Mouse (Mus musculus) MEL (cell line): ENCODE measurements around the gene Bdkrb2. TPM values are rescaled to one million over a fixed set of nuclear protein-coding genes. Genes with fewer than 3 reads are reported as not detected.

ENCODE experiments used
- DNase-seq: peaks from one replicate; pipeline ENCODE4 v3.0.0; 2011; ENCODE audit warnings: low read depth, low spot score
- H3K27ac ChIP-seq: 2 replicates; pipeline ENCODE4 v1.5.1; 2012; ENCODE audit warnings: low read depth, mild to moderate bottlenecking, control low read depth, low read length, moderate library complexity; ENCODE audit not compliant: control insufficient read depth
- H3K27me3 ChIP-seq, 2 experiments: fragments of 150-350 bp in 1 of 2; sonication (generic) in 1 of 2; 2 replicates each; pipeline ENCODE4 v1.6.1; 2012; ENCODE audit warnings: low read length in 2 of 2, mild to moderate bottlenecking in 2 of 2, improper control_type of control experiment in 1 of 2, moderate library complexity in 1 of 2; ENCODE audit not compliant: insufficient read depth in 2 of 2, control insufficient read depth in 1 of 2
- H3K36me3 ChIP-seq, 2 experiments: 2 replicates each; pipeline ENCODE4 v1.6.1; 2012 to 2014; ENCODE audit warnings: low read length in 2 of 2, improper control_type of control experiment in 1 of 2, inconsistent platforms in 1 of 2, mild to moderate bottlenecking in 1 of 2; ENCODE audit not compliant: insufficient read depth in 2 of 2, control insufficient read depth in 1 of 2
- H3K4me1 ChIP-seq, 2 experiments: fragments of 150-350 bp in 1 of 2; sonication (generic) in 1 of 2; 2 replicates each; pipeline ENCODE4 v1.6.1; 2012; ENCODE audit warnings: low read length in 2 of 2, improper control_type of control experiment in 1 of 2, mild to moderate bottlenecking in 1 of 2; ENCODE audit not compliant: insufficient read depth in 2 of 2, control insufficient read depth in 1 of 2
- H3K4me3 ChIP-seq, 2 experiments: fragments of 150-350 bp in 1 of 2; sonication (generic) in 1 of 2; 2 replicates each; pipeline ENCODE4 v1.5.1; 2012; ENCODE audit warnings: low read depth in 2 of 2, low read length in 2 of 2, mild to moderate bottlenecking in 2 of 2, moderate library complexity in 2 of 2, control low read depth in 1 of 2, improper control_type of control experiment in 1 of 2; ENCODE audit not compliant: control insufficient read depth in 1 of 2, insufficient read depth in 1 of 2
- H3K79me2 ChIP-seq: 2 replicates; pipeline ENCODE4 v1.6.1; 2012; ENCODE audit warnings: mild to moderate bottlenecking, low read length, moderate library complexity; ENCODE audit not compliant: control insufficient read depth, poor library complexity, insufficient read depth
- H3K9ac ChIP-seq: 2 replicates; pipeline ENCODE4 v1.6.1; 2012; ENCODE audit warnings: low read depth, mild to moderate bottlenecking, control low read depth, low read length, moderate library complexity; ENCODE audit not compliant: control insufficient read depth, poor library complexity, severe bottlenecking
- H3K9me3 ChIP-seq: fragments of 150-350 bp; sonication (generic); replicated peaks from 2 replicates; pipeline ENCODE4 v1.6.1; 2012; ENCODE audit warnings: mild to moderate bottlenecking, low read length, improper control_type of control experiment, moderate library complexity; ENCODE audit not compliant: insufficient read depth
- CHD1 ChIP-seq: IDR thresholded peaks from 2 replicates; pipeline ENCODE4 v1.6.1; 2012; ENCODE audit warnings: low read depth, mild to moderate bottlenecking, inconsistent platforms, low read length, improper control_type of control experiment
- CTCF ChIP-seq, 3 experiments: IDR thresholded peaks in 2 of 3; conservative IDR thresholded peaks in 1 of 3; 2 replicates each; pipeline ENCODE4 v1.5.1; 2011 to 2012; ENCODE audit warnings: low read length in 3 of 3, low read depth in 2 of 3, mild to moderate bottlenecking in 2 of 3, improper control_type of control experiment in 1 of 3, inconsistent platforms in 1 of 3, mixed read lengths in 1 of 3, moderate library complexity in 1 of 3; ENCODE audit not compliant: control insufficient read depth in 1 of 3, insufficient read depth in 1 of 3, poor library complexity in 1 of 3, severe bottlenecking in 1 of 3
- E2F4 ChIP-seq: IDR thresholded peaks from 2 replicates; pipeline ENCODE4 v1.6.1; 2011; ENCODE audit warnings: low read depth, low read length, improper control_type of control experiment, borderline replicate concordance
- ELF1 ChIP-seq: IDR thresholded peaks from 2 replicates; pipeline ENCODE4 v1.6.1; 2014; ENCODE audit warnings: low read depth, mild to moderate bottlenecking, inconsistent platforms, low read length, improper control_type of control experiment, moderate library complexity
- KAT2A ChIP-seq: conservative IDR thresholded peaks from 2 replicates; pipeline ENCODE4 v1.6.1; 2012; ENCODE audit warnings: low read depth, low read length, improper control_type of control experiment, inconsistent platforms
- MAZ ChIP-seq: IDR thresholded peaks from 2 replicates; pipeline ENCODE4 v1.6.1; 2012; ENCODE audit warnings: low read depth, mild to moderate bottlenecking, inconsistent platforms, low read length, improper control_type of control experiment
- MEF2A ChIP-seq: IDR thresholded peaks from 2 replicates; pipeline ENCODE4 v1.6.1; 2014; ENCODE audit warnings: low read depth, mild to moderate bottlenecking, inconsistent platforms, low read length, improper control_type of control experiment; ENCODE audit not compliant: poor library complexity, insufficient replicate concordance, severe bottlenecking; ENCODE audit errors: extremely low read depth
- MYC ChIP-seq: IDR thresholded peaks from 2 replicates; pipeline ENCODE4 v1.6.1; 2011; ENCODE audit warnings: low read depth, mild to moderate bottlenecking, low read length, improper control_type of control experiment, moderate library complexity
- NELFE ChIP-seq: IDR thresholded peaks from 2 replicates; pipeline ENCODE4 v1.6.1; 2011; ENCODE audit warnings: low read depth, low read length, improper control_type of control experiment
- NRF1 ChIP-seq: IDR thresholded peaks from 2 replicates; pipeline ENCODE4 v1.6.1; 2014; ENCODE audit warnings: low read depth, mild to moderate bottlenecking, inconsistent platforms, low read length, improper control_type of control experiment, moderate library complexity; ENCODE audit not compliant: poor library complexity, insufficient read depth, severe bottlenecking
- POLR2A ChIP-seq, 2 experiments: IDR thresholded peaks; 2 replicates each; pipeline ENCODE4 v1.6.1; 2011 to 2012; ENCODE audit warnings: low read length in 2 of 2, mild to moderate bottlenecking in 2 of 2, control low read depth in 1 of 2, improper control_type of control experiment in 1 of 2, low read depth in 1 of 2, moderate library complexity in 1 of 2; ENCODE audit not compliant: control insufficient read depth in 1 of 2, insufficient read depth in 1 of 2, poor library complexity in 1 of 2
- POLR2AphosphoS2 ChIP-seq: IDR thresholded peaks from 2 replicates; pipeline ENCODE4 v1.6.1; 2011; ENCODE audit warnings: low read length, improper control_type of control experiment
- RAD21 ChIP-seq: IDR thresholded peaks from 2 replicates; pipeline ENCODE4 v1.6.1; 2011; ENCODE audit warnings: mild to moderate bottlenecking, low read depth, low read length, improper control_type of control experiment
- SMC3 ChIP-seq: IDR thresholded peaks from 2 replicates; pipeline ENCODE4 v1.6.1; 2011; ENCODE audit warnings: low read depth, low read length, improper control_type of control experiment
- TAL1 ChIP-seq: IDR thresholded peaks from 2 replicates; pipeline ENCODE4 v1.6.1; 2012; ENCODE audit warnings: mild to moderate bottlenecking, inconsistent platforms, low read length, moderate library complexity, mixed read lengths
- TCF12 ChIP-seq: IDR thresholded peaks from 2 replicates; pipeline ENCODE4 v1.6.1; 2014; ENCODE audit warnings: low read depth, mild to moderate bottlenecking, inconsistent platforms, low read length, improper control_type of control experiment, moderate library complexity
- UBTF ChIP-seq: IDR thresholded peaks from 2 replicates; pipeline ENCODE4 v1.6.1; 2012; ENCODE audit warnings: low read depth, mild to moderate bottlenecking, inconsistent platforms, low read length, improper control_type of control experiment, moderate library complexity, borderline replicate concordance; ENCODE audit not compliant: insufficient read depth
- ZC3H11A ChIP-seq: IDR thresholded peaks from 2 replicates; pipeline ENCODE4 v1.6.1; 2012; ENCODE audit warnings: low read depth, mild to moderate bottlenecking, inconsistent platforms, low read length, improper control_type of control experiment
- ZKSCAN1 ChIP-seq: IDR thresholded peaks from 2 replicates; pipeline ENCODE4 v1.6.1; 2012; ENCODE audit warnings: low read depth, mild to moderate bottlenecking, inconsistent platforms, low read length, improper control_type of control experiment, moderate library complexity
- ZMIZ1 ChIP-seq: IDR thresholded peaks from 2 replicates; pipeline ENCODE4 v1.6.1; 2012; ENCODE audit warnings: low read depth, mild to moderate bottlenecking, inconsistent platforms, low read length, improper control_type of control experiment, moderate library complexity
- polyA plus RNA-seq, 2 experiments: library from polyadenylated mRNA; stranded (reverse) in 1 of 2; unstranded in 1 of 2; fragments of >175 nt in 1 of 2; fragments of >200 nt in 1 of 2; gene quantifications; 2 replicates each; pipeline versions ENCODE4 v1.2.1 to v1.2.4; 2012; ENCODE audit warnings: low replicate concordance in 2 of 2, low read depth in 1 of 2; ENCODE audit not compliant: insufficient read length in 2 of 2, insufficient read depth in 1 of 2, missing spikeins in 1 of 2
- total RNA-seq: library from RNA; depleted of rRNA; stranded (reverse); fragments of 300-350 nt; gene quantifications from 2 replicates; pipeline ENCODE4 v1.2.3, GENCODE M21; 2012

The Bdkrb2 gene
- total and polyA plus RNA-seq, 3 experiments = not detected

DNA sequence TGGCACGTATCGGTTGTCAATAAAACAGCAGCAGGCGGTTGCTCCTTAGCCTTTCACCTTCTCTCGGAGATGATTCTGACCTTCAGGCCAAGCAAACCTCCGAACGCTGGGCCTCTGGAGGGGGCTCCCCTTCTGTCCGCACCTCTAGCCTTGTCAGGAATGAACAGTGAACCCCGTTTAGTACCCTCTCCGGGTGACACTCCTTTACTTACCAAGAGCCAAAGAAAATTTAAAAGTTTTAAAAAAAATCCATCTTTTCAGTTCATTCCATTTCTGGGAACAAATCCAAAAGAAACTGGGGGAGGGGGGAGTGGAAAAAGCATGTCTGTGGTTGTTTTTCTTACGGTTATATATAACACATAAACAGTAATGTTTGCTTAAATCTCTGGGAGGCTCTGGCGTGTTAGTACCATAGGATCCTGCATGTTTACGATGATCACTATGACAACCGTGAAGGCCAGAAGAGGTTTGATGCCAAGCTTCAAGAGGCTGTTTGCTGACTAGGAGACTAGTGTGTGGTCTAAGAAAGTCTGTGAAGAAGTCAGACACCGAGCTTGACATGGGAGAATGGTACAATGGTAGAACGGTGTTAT lies 41.8 kb upstream of the Bdkrb2 start:
- Histone ChIP-seq H3K27ac (no peak overlapping the region), H3K4me1 (no peaks in the 10 kb centered on the region), H3K79me2 (no peaks in the 10 kb centered on the region), H3K9me3 (no peaks in the 10 kb centered on the region), H3K36me3 (no peaks in the 10 kb centered on the region), H3K27me3 (no peaks in the 10 kb centered on the region), H3K4me3 (no peak overlapping the region), H3K9ac (no peak overlapping the region)
- no peak for TF ChIP-seq ZKSCAN1
- TF ChIP-seq CHD1 = no peak
- no peak for TF ChIP-seq KAT2A
- no peak for DNase-seq

DNA sequence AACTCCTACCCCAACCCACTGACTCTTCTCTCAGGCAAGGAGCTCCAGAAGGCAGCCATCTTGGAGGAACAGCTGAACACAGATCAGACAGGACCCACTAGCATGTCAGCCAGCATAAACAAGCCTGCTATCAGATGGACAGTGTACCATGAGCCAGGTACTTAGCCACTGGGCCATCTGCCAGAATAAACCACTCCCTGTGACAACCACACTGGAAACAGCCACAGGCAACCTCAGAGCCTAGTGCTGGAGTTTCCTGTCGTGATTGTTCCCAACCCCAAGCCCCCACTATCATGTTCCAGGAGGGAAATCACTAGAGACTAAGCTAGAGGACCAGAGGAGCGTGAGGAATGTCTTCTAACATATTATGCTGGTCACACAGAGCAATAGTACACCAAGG lies 39.3 kb upstream of the Bdkrb2 start:
- no peaks in the 10 kb centered on the region for H3K9me3 ChIP-seq

GRCm38 (mm10) chr12:105526186-105526585 lies 36.8 kb upstream of the Bdkrb2 start:
- Histone ChIP-seq H3K4me1 (no peaks in the 10 kb centered on the region), H3K9ac (no peak overlapping the region), H3K27me3 (no peaks in the 10 kb centered on the region; a peak in 1 of 4 replicates), H3K27ac (no peak overlapping the region), H3K79me2 (no peaks in the 10 kb centered on the region), H3K4me3 (no peak overlapping the region), H3K9me3 (no peaks in the 10 kb centered on the region), H3K36me3 (no peaks in the 10 kb centered on the region)
- TF ChIP-seq ELF1 (no peak), ZC3H11A (no peak), CTCF (IDR thresholded peaks at IDR 0.05 in 2 of 3, conservative IDR thresholded peaks at IDR 0.05 in 1 of 3; ENCODE audit: control insufficient read depth in 1 of 3, insufficient read depth in 1 of 3, low read depth in 2 of 3, low read length in 3 of 3, poor library complexity in 1 of 3, severe bottlenecking in 1 of 3) (no peak)
- no peak for DNase-seq

More for the DNA sequence above, 39.3 kb upstream of the Bdkrb2 start:
- Histone ChIP-seq H3K4me1 (no peaks in the 10 kb centered on the region), H3K36me3 (no peaks in the 10 kb centered on the region), H3K79me2 (no peaks in the 10 kb centered on the region), H3K27me3 (no peaks in the 10 kb centered on the region), H3K4me3 (no peak overlapping the region), H3K27ac (no peak overlapping the region), H3K9ac (no peak overlapping the region)
- DNase-seq = no peak
- TF ChIP-seq UBTF (no peak), RAD21 (no peak), NRF1 (no peak), ZC3H11A (no peak), NELFE (no peak), TAL1 (no peak), CTCF (IDR thresholded peaks at IDR 0.05 in 2 of 3, conservative IDR thresholded peaks at IDR 0.05 in 1 of 3; ENCODE audit: control insufficient read depth in 1 of 3, insufficient read depth in 1 of 3, low read depth in 2 of 3, low read length in 3 of 3, poor library complexity in 1 of 3, severe bottlenecking in 1 of 3) (no peak), E2F4 (no peak), SMC3 (no peak), POLR2AphosphoS2 (no peak), MEF2A (no peak), MYC (no peak), POLR2A (IDR thresholded peaks at IDR 0.05; ENCODE audit: control insufficient read depth in 1 of 2, insufficient read depth in 1 of 2, low read depth in 1 of 2, low read length in 2 of 2, poor library complexity in 1 of 2) (no peak), MAZ (no peak), TCF12 (no peak), ZMIZ1 (no peak)
- TF ChIP-seq, all 39 proteins: peak for 0
